Mouse (Mus musculus): Measurements from ENCODE around the gene Fgd6.

DNA sequence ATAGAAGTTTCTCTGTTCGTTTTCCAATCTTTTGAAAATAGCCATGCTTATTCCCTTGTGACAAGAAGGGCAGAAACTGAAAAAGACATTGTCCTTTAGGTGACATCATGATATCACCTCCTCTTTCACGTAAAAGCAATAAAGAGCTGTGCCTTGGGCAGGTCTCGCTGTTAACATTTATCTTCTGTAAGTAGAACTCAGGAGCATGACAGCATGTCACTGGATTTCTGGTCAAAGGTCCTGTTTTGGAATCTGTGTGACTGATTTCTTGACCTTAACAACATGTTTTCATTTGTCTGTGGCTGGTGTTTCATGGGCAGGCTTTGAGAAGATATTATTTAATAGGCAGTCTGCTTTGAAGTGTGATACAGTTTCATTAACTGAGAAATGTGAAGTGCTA, 44.9 kb downstream of the Fgd6 start:
- no peak for TF ChIP-seq CTCF (IDR thresholded peaks at IDR 0.05; ENCODE audit: borderline replicate concordance, insufficient read depth, low read length)
- no peak for TF ChIP-seq POLR2A (IDR thresholded peaks at IDR 0.05; ENCODE audit: low read depth, low read length)

Measured in embryonic fibroblast, embryonic 13.5 days (primary cell).